Mouse (Mus musculus) WW6 (cell line): ENCODE data around the gene Psmd2.
A peak's percentile ranks its signal among the peaks of the same experiment; 100 is the strongest.
"Not testable (repeated sequence)": the region's sequence is repeated elsewhere in the genome, so short reads cannot be mapped to it uniquely, and the experiment has no call there.

Experiments
- DNase-seq: peaks from one replicate; pipeline ENCODE4 v3.0.0-alpha.2; 2013; ENCODE audit warnings: low read depth, low spot score

The Psmd2 gene

DNA sequence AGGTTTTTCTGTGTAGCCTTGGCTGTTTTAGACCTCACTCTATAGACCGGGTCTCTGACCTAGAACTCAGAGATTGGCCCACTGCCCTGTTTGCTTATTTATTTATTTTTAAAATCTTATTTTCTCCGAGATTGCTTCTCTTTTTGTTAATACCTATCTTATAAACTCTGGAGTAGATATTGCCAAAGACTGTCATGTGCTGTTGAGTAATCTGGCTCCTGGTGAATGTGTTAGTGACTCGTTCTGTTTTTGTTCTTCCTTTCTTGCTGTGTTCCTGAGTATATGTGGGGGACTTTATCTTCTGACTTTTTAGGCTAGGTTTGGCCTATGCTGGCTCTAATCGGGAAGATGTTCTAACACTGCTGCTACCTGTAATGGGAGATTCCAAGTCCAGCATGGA, 6.2 kb downstream of the Psmd2 start:
- DNase-seq = no peak

GRCm38 (mm10) chr16:20668013-20668412, 16.6 kb downstream of the Psmd2 start, which contains the start of gene Eif4g1:
Gene Eif4g1 (plus strand): TSS chr16:20668313.
- DNase-seq = not testable (repeated sequence)

DNA sequence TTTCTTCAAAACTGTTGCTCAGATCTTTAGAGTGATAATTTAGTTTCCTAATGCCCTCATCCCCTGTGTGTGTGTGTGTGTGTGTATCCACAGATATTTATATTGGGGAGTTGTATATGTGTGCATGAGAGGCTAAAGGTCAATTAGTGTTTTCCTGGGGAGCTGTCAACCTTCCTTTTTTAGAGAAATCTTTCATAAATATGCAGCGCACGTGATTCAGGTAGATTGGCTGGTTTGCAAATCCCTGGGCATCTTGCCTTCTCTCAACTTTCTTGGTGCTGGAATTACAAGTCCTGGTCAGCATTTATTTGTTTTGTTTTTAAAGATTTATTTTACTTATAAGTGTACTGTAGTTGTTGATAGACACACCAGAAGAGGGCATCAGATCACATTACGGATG, 18.8 kb downstream of the Psmd2 start:
- no peak for DNase-seq

DNA sequence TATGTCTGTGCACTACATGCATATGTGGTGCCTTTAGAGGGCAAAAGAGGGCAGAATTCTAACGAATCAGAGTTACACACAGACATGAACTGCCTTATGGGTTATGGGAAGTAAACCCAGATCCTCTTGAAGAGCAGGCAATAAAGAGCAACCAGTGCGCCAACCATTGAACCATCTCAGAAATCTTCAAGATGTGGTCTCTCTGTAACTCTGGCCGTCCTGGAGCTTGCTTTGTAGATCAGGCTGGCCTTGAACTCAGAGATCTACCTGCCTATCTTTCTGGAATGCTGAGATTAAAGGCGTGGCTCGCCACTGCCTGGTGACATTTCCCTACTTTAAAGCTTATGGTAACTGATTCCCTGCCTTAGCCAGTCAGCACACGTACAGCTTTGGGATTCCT, 20.4 kb downstream of the Psmd2 start:
- no peak for DNase-seq

- DNase-seq = peak; percentile 91
Measured at GRCm38 (mm10) chr16:20672500-20672902, 21.0 kb downstream of the Psmd2 start.

- no peak for DNase-seq
Measured at GRCm38 (mm10) chr16:20672965-20673705, 21.7 kb downstream of the Psmd2 start.

- DNase-seq = no peak
Measured at GRCm38 (mm10) chr16:20673706-20674303, 22.4 kb downstream of the Psmd2 start.

DNA sequence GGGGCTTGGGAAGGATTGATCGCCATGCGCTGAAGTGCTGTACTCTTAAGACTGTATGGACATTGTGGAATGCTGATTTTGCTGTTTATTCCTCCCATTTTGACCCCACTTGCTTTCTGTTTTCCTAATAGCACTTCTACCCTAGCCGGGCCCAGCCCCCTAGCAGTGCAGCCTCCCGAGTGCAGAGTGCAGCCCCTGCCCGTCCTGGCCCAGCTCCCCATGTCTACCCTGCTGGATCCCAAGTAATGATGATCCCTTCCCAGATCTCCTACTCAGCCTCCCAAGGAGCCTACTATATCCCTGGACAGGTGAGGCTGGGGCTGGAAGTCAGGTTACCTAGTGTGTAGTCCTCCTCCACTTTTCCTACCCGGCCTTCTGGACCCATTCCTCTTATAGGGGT, 23.8 kb downstream of the Psmd2 start:
- no peak for DNase-seq

DNA sequence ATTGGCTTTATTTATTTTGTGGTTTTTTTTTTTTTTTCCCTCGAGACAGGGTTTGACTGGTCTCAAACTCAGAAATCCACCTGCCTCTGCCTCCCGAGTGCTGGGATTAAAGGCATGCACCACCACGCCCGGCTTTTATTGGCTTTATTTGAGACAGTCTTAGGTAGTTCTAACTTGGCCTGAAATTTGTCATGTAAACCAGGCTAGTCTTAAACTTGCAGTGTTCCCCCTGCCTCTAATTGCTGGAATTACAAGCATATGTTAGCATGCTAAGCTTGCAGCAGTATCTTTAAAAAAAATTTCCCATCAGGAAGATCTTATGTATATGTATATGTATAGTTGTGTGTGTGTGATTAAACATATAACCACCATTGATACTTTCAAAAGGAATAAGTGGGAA, 25.2 kb downstream of the Psmd2 start:
- DNase-seq = no peak

GRCm38 (mm10) chr16:20677380-20677779, 25.9 kb downstream of the Psmd2 start:
- DNase-seq = no peak

GRCm38 (mm10) chr16:20677974-20678675, 26.7 kb downstream of the Psmd2 start:
- DNase-seq = no peak

GRCm38 (mm10) chr16:20690774-20691173, 39.3 kb downstream of the Psmd2 start:
- no peak for DNase-seq

DNA sequence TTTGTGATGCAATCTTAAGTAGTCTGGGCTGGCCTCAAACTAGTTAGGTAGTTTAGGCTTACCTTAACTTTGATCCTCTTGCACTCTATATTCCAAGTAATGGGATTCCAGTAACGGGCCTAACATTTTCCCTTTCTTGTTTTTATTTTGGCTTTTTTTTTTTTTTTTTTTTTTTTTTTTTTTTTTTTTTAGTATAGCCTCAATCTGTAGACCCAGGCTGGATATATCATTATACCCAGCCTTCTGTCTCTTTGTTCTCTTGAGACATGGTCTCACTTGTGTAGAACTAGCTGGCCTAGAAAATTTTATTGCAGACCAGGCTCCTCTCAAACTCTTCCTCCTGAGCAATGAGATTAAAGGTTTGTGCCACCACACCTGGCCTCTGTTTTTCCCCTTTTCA, 40.2 kb downstream of the Psmd2 start:
- no peak for DNase-seq

DNA sequence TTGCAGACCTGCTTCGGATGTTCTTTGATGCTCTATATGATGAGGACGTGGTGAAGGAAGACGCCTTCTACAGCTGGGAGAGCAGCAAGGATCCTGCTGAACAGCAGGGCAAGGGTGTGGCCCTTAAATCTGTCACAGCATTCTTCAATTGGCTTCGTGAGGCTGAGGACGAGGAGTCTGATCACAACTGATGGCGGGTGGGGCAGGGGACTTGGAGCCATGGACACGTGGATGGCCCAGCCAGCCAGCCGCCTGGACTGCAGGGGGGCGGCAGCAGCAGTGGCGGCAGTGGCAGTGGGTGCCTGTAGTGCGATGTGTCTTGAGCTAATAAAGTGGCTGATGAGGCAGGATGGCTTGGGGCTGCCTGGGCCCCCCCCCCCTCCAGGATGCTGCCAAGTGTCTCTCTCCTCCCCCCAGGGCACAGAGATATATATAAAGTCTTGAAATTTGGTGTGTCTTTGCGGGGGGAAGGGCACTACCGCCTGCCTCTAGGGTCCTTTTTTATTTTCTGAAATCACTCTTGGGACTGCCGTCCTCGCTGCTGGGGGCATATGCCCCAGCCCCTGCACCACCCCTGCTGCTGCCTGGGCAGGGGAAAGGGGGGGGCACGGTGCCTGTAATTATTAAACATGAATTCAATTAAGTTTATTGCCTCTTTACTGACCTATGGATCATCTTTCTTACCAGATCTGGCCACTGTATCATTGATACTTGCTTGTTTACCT, 41.0 kb downstream of the Psmd2 start:
- no peak for DNase-seq

GRCm38 (mm10) chr16:20693111-20693701, 41.8 kb downstream of the Psmd2 start, which contains the start of gene Fam131a:
Gene Fam131a (plus strand): TSS chr16:20693241.
- no peak for DNase-seq

DNA sequence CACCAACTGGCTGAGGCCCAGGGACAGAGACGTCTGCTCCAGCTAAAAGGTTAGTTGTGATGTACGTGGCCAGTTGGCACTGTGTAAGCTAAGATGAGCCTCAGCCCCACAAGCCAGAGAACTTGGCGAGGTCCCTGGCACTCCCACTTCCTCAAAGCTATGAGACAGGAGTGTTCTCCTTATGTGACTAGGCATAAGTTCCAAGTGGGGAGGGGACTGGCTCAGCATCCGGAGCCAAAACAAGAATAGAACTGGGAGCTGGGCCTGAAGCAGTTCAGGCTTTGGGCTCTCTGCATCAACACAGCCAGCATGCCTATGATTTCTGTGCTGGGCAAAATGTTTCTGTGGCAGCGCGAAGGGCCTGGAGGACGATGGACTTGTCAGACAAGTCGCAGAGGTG, 43.3 kb downstream of the Psmd2 start:
- no peak for DNase-seq

GRCm38 (mm10) chr16:20695622-20696323, 44.3 kb downstream of the Psmd2 start:
- no peak for DNase-seq

- DNase-seq = no peak
Measured at GRCm38 (mm10) chr16:20699266-20699665, 47.8 kb downstream of the Psmd2 start.

DNA sequence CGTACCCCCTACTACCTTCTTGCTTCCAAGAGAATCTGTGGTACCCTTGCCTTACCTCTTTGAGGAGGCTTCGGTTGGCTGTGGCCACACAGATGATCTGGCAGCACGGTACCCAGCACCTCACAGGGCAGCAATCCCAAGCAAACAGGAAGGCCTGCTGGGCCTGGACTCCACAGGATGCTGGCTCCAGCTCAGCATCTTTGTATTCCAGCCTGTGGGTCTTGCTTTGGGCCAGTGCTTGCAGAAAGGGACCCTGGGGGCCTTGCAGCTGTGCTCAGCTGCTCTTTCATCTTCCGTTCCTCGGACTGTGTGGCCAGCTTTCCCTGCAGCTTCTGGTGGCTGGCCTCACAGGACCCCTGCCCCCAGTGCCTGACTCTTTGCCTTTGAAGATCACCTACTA, 48.6 kb downstream of the Psmd2 start:
- DNase-seq = no peak

GRCm38 (mm10) chr16:20701316-20701715, 49.9 kb downstream of the Psmd2 start:
- DNase-seq = no peak
